Mouse (Mus musculus): Measurements from ENCODE around the gene Pex19. TPM values are rescaled to one million over a fixed set of nuclear protein-coding genes. Genes with fewer than 3 reads are reported as not detected.

Gene Pex19
- total and polyA plus RNA-seq, 3 experiments = 26.3 to 53.6 TPM; not detected in 1

- no peak overlapping the region for H3K4me3 ChIP-seq (ENCODE audit: control insufficient read depth in 1 of 2, insufficient read depth in 1 of 2, low read depth in 2 of 2, low read length in 2 of 2)
- TF ChIP-seq GATA1 (IDR thresholded peaks at IDR 0.05; ENCODE audit: low read depth, low read length) = no peak
- TF ChIP-seq MXI1 (IDR thresholded peaks at IDR 0.05; ENCODE audit: low read depth, low read length) = no peak
- TF ChIP-seq KAT2A (conservative IDR thresholded peaks at IDR 0.05; ENCODE audit: low read depth, low read length) = no peak
- no peak for TF ChIP-seq ETS1 (IDR thresholded peaks at IDR 0.05; ENCODE audit: low read depth, low read length)
- TF ChIP-seq CHD1 (IDR thresholded peaks at IDR 0.05; ENCODE audit: low read depth, low read length) = no peak
- no peak for TF ChIP-seq ZNF384 (IDR thresholded peaks at IDR 0.05; ENCODE audit: low read depth, low read length)
- no peak for TF ChIP-seq MAX (IDR thresholded peaks at IDR 0.05; ENCODE audit: low read length)
- no peak for TF ChIP-seq UBTF (IDR thresholded peaks at IDR 0.05; ENCODE audit: borderline replicate concordance, insufficient read depth, low read depth, low read length)
- TF ChIP-seq EP300 (IDR thresholded peaks at IDR 0.05; ENCODE audit: low read depth in 1 of 2, low read length in 2 of 2) = no peak
- TF ChIP-seq MAZ (IDR thresholded peaks at IDR 0.05; ENCODE audit: low read depth, low read length) = no peak
- TF ChIP-seq USF2 (IDR thresholded peaks at IDR 0.05; ENCODE audit: borderline replicate concordance in 1 of 2, insufficient read depth in 1 of 2, low read depth in 1 of 2, low read length in 2 of 2) = no peak
- TF ChIP-seq MEF2A (IDR thresholded peaks at IDR 0.05; ENCODE audit: extremely low read depth, insufficient replicate concordance, low read depth, low read length, poor library complexity, severe bottlenecking) = no peak
- no peak overlapping the region for H3K27ac ChIP-seq (ENCODE audit: control insufficient read depth, low read depth, low read length)
- H3K27me3 ChIP-seq (ENCODE audit: control insufficient read depth in 1 of 2, insufficient read depth in 2 of 2, low read length in 2 of 2) = no peaks in the 10 kb centered on the region
- H3K9ac ChIP-seq (ENCODE audit: control insufficient read depth, low read depth, low read length, poor library complexity, severe bottlenecking) = no peak overlapping the region
- H3K36me3 ChIP-seq (ENCODE audit: control insufficient read depth in 1 of 2, insufficient read depth in 2 of 2, low read length in 2 of 2) = peaks cover 7 to 15% of the 10 kb centered on the region in 2 experiments
- H3K79me2 ChIP-seq (ENCODE audit: control insufficient read depth, insufficient read depth, low read length, poor library complexity) = peaks cover 8% of the 10 kb centered on the region
- peaks cover 3 to 5% of the 10 kb centered on the region in 2 experiments; a peak in 2 of 4 replicates for H3K4me1 ChIP-seq (ENCODE audit: control insufficient read depth in 1 of 2, insufficient read depth in 2 of 2, low read length in 2 of 2)
- no peak for DNase-seq (ENCODE audit: low read depth, low spot score)
- H3K9me3 ChIP-seq (replicated peaks; ENCODE audit: insufficient read depth, low read length) = no peaks in the 10 kb centered on the region
Observed at GRCm38 (mm10) chr1:172160508-172160907, 34.0 kb downstream of the Pex19 start.

- DNase-seq (ENCODE audit: low read depth, low spot score) = peak; percentile 59
- peaks cover 8% of the 10 kb centered on the region for H3K79me2 ChIP-seq (ENCODE audit: control insufficient read depth, insufficient read depth, low read length, poor library complexity)
- H3K36me3 ChIP-seq (ENCODE audit: control insufficient read depth in 1 of 2, insufficient read depth in 2 of 2, low read length in 2 of 2) = peaks cover 15 to 17% of the 10 kb centered on the region in 2 experiments
Observed at GRCm38 (mm10) chr1:172162009-172162408, 35.5 kb downstream of the Pex19 start.

More at GRCm38 (mm10) chr1:172162009-172162408, 35.5 kb downstream of the Pex19 start:
- H3K9me3 ChIP-seq (replicated peaks; ENCODE audit: insufficient read depth, low read length) = no peaks in the 10 kb centered on the region
- H3K4me3 ChIP-seq (ENCODE audit: control insufficient read depth in 1 of 2, insufficient read depth in 1 of 2, low read depth in 2 of 2, low read length in 2 of 2) = no peak overlapping the region
- peak; percentile 35 for TF ChIP-seq ZC3H11A (IDR thresholded peaks at IDR 0.05; ENCODE audit: low read depth, low read length)
- TF ChIP-seq CTCF (IDR thresholded peaks at IDR 0.05 in 2 of 3, conservative IDR thresholded peaks at IDR 0.05 in 1 of 3; ENCODE audit: control insufficient read depth in 1 of 3, insufficient read depth in 1 of 3, low read depth in 2 of 3, low read length in 3 of 3, poor library complexity in 1 of 3, severe bottlenecking in 1 of 3) = peak in 2 of 3 experiments; percentile 33 to 67; a peak in 3 of 6 replicates
- TF ChIP-seq RAD21 (IDR thresholded peaks at IDR 0.05; ENCODE audit: low read depth, low read length) = peak; percentile 56
- TF ChIP-seq SMC3 (IDR thresholded peaks at IDR 0.05; ENCODE audit: low read depth, low read length) = peak; percentile 55
- TF ChIP-seq MYB (IDR thresholded peaks at IDR 0.05; ENCODE audit: low read depth, low read length) = no peak
- no peak overlapping the region for H3K27ac ChIP-seq (ENCODE audit: control insufficient read depth, low read depth, low read length)
- no peak overlapping the region for H3K9ac ChIP-seq (ENCODE audit: control insufficient read depth, low read depth, low read length, poor library complexity, severe bottlenecking)
- peaks cover 6 to 11% of the 10 kb centered on the region in 2 experiments; a peak in 3 of 4 replicates for H3K4me1 ChIP-seq (ENCODE audit: control insufficient read depth in 1 of 2, insufficient read depth in 2 of 2, low read length in 2 of 2)
- H3K27me3 ChIP-seq (ENCODE audit: control insufficient read depth in 1 of 2, insufficient read depth in 2 of 2, low read length in 2 of 2) = no peaks in the 10 kb centered on the region

Measured in MEL (cell line).